Mouse (Mus musculus): ENCODE results near the gene Commd3. TPM values are rescaled to one million over a fixed set of nuclear protein-coding genes. Genes with fewer than 3 reads are reported as not detected.

Commd3 gene
- total RNA-seq, 2 experiments from 2014 or later = 83.7 to 113 TPM

- no peak for DNase-seq
These were observed 50.1 kb downstream of the Commd3 start for GRCm38 (mm10) chr2:18722208-18722830.

- no peak for DNase-seq
These were observed 52.3 kb downstream of the Commd3 start for GRCm38 (mm10) chr2:18724462-18724861.

Other genes with a start within 250 kb of the Commd3 start
- 10 to 100 TPM; 51.9 to 73.7 TPM for gene Bmi1, start 4.6 kb downstream of the Commd3 start, total RNA-seq (2021)
- gene Spag6, start 21.6 kb downstream of the Commd3 start, total RNA-seq (2021) = under 1 TPM in 1 of 2 experiments, not detected in 1; 0.33 TPM

All from adrenal gland, postnatal 36 days (tissue).